Mouse (Mus musculus) adrenal gland, adult 18-20 months (tissue): ENCODE measurements around the gene Eml3. TPM values are rescaled to one million over a fixed set of nuclear protein-coding genes. Genes with fewer than 3 reads are reported as not detected.
"Not testable (repeated sequence)": the region's sequence is repeated elsewhere in the genome, so short reads cannot be mapped to it uniquely, and the experiment has no call there.

Source experiments
- DNase-seq, 2 experiments: peaks; one replicate each; pipeline ENCODE4 v3.0.0; 2021 to 2022; ENCODE audit warnings: low spot score in 2 of 2
- long read RNA-seq, 2 experiments: library from polyadenylated mRNA; stranded (forward); transcript quantifications; one replicate each; pipeline ENCODE4 v2.0.0; 2021
- total RNA-seq, 2 experiments: library from RNA; stranded (reverse); gene quantifications; 1 replicate in 1 of 2; 2 replicates in 1 of 2; pipeline ENCODE4 v1.2.3; 2021

The Eml3 gene
- total RNA-seq, result 10 to 100 TPM; 41.5 to 59.5 TPM
- long read RNA-seq, experiment 1, transcript Eml3-201 (22 exons, 3,322 nt), result minor isoform, 8 of 41 reads
- long read RNA-seq, experiment 1, transcript Eml3-202 (22 exons, 2,978 nt), result major isoform, 14 of 41 reads
- long read RNA-seq, experiment 1, partial matches to known transcripts, result 4 of 41 reads
- long read RNA-seq, experiment 1, other reads (novel, unspliced or antisense), result 15 of 41 reads
- long read RNA-seq, experiment 2, transcript Eml3-201 (22 exons, 3,322 nt), result major isoform, 51 of 149 reads
- long read RNA-seq, experiment 2, transcript Eml3-202 (22 exons, 2,978 nt), result minor isoform, 42 of 149 reads
- long read RNA-seq, experiment 2, partial matches to known transcripts, result 36 of 149 reads
- long read RNA-seq, experiment 2, other reads (novel, unspliced or antisense), result 20 of 149 reads

DNA sequence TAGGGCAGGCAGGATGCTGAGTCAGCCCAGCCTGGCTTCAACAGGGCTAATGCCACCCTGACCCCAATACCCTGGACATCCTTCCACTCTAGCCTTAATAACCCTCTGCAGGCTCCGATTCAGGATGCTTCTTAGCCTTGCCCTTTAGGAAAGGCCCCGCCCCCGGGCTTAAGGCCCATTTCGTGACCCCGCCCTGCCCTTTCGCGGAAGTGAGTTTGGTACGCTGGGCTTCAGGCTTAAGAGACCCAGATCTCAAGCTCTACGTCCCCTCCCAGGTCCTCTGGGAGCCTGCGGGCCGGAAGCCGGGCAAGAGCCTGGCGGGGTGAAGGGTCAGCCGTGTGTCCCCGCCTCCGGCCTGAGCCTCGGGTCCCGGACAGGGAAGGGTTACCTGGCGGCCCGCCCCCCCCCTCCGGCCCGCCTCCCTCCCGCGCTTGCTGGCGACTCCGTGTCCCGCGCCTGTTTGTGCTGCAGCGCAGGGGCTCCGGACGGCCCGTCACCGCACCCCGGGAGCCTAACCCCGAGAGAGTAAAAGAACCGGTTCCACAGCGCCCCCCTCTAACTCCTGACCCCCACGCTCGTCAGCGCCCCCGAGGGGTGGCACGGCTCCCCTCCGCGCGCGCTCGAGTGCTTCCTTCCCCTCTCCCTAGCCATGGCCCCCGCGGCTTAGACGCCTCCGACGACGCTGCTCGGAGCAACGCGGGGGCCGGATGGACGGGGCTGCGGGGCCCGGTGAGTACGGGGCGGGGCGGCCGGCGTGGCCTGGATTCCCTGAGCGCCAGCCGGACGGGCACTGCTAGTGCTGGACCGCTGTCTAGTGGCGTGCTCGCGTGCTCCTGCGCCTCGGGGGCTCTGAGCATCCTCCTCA is at the start of gene Eml3, which contains the start of gene Rom1:
TSS of gene Eml3 (plus strand) at position 329 of the 865 bp plus-strand sequence.
TSS of gene Rom1 (minus strand) at position 133 of the 865 bp plus-strand sequence.
- peak; percentile 90 to 93 for DNase-seq

DNA sequence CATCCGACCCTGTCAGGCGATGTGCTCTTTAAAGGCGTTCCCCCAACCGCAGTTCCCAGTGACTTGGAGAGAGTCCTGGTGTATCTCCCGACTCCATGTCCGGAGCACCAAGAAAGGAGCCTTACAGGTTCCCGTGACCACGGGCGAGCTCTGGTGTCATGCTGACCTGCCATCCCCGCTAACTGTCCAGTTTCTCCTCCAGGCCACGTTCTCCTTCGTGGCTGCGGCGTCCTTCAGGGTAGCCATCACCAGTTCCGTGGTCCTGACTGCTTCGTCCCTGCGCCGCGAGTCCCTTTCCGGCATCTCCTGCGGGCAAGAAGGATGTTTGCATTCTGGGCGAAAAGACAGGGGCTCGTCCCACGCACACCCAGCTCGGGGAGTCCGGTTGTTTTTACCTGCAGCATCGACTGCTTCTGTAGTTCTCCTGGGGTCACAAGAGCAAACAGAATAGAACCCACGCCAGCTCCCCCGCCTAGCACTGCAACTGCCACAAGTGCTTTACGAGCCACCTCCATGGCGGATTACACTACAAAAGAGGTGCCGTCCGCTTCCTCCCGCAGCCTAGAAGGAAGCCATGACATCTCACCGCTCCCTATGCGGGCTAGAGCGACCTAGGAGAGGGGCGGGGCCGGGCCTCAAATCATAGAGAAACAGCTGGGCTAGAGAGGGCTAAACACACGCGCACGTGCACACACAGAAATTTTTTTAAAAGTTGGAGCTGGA is 48.9 kb upstream of the Eml3 start, which contains the start of gene Uqcc3:
TSS of gene Uqcc3 (minus strand) at position 613 of the 723 bp plus-strand sequence.
- peak; percentile 83 to 85 for DNase-seq

DNA sequence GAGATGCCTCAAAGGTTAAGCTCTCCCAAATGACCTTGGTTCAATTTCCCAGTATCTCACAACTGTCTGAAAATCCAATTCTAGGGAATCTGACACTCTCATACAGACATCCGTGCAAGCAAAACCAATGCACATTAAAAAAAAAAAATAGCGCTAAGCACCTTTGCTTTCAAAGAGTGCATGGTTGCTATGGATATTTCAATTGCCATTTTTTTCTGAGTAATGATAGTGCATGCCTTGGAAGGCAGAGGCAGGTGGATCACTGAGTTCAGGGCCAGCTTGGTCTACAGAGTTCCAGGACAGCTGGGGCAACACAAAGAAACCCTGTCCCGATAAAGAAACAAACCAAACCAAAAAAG is 48.3 kb upstream of the Eml3 start:
- DNase-seq, result no peak

GRCm38 (mm10) chr19:8883616-8884015 is 45.7 kb upstream of the Eml3 start, which contains the start of the genes Lbhd1 and Gm49403:
Gene Lbhd1 (plus strand): TSS chr19:8883732.
Gene Gm49403 (plus strand): TSS chr19:8883930.
- DNase-seq, result no peak

DNA sequence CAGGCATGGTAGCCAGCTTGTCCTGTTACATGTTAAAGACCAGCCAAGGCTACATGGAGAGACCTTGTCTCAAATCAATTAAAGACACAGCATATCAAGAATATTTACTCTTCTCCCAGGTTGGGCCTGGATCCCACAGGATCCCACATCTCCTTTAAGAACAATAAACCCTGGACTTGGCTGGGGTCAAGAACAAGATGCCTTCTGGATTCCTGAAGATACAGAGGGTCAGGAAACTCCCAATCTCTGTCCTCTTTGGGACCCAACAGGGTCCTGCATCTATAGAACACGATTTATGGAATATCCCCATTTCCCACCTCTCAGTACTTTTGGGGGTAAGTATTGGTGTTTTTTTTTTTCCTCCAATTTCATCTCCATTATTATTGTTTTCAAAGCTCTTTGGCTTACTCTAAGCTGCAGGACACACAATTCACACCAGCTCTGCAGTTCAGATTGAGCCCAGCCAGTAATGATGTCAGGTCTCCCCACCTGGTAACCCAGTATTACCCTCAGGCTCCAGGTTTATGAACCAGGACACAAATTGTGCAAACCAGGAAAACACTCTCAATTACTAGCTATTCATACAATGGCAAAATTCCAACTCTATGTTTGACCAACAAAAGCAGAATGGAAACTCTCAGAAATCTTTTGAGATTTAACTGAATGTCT is 42.3 kb upstream of the Eml3 start:
- DNase-seq, result no peak

- DNase-seq, result no peak
Observed at GRCm38 (mm10) chr19:8887585-8888463, 41.5 kb upstream of the Eml3 start.

DNA sequence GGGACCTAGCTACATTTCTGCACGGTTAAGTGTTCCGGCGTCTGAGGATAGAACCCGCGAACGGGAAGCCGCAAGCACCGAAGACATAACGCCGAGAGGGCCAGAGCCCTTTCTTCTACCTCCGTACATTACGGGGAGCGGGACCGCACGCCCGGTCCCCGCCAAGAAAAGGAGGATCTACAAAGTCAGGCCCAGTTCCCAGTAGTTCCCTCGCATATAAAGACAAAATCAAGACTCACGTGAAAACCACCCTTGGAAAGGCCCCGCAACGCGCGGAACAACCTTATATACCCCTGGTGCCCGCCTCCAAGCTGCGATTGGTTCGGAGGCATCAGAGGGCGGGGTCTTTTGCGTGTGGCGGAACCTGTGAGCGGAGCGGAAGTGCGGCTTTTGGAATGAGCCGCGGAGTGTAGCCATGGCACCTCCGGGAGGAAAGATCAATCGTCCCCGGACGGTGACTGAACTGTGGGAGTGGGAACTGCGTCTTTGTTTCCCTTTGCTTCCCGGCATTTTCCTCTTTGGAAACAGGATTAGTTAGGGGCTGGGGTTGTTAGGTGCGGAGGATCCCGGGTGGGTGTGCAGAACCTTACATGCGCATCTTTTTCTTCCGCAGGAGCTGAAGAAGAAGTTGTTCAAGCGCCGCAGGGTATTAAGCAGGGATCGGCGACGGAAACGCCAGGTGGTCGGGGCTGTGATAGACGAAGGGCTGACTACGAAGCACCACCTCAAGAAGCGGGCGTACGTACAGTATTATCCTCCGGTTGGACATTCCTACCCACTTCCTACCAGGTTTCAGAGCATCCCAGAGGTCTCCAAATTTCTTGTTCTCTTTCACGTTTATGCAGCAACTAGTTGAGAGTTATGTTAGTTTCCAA is 40.6 kb upstream of the Eml3 start, which contains the start of the genes 1810009A15Rik and Gm49416:
TSS of gene 1810009A15Rik (plus strand) at position 343 of the 875 bp plus-strand sequence.
TSS of gene Gm49416 (plus strand) at position 416 of the 875 bp plus-strand sequence.
- peak; percentile 89 to 92 for DNase-seq

- DNase-seq, result peak; percentile 82 to 83
Observed at GRCm38 (mm10) chr19:8892829-8893766, 36.3 kb upstream of the Eml3 start, which contains the start of gene Ints5. Gene Ints5 (plus strand): TSS chr19:8893005.

DNA sequence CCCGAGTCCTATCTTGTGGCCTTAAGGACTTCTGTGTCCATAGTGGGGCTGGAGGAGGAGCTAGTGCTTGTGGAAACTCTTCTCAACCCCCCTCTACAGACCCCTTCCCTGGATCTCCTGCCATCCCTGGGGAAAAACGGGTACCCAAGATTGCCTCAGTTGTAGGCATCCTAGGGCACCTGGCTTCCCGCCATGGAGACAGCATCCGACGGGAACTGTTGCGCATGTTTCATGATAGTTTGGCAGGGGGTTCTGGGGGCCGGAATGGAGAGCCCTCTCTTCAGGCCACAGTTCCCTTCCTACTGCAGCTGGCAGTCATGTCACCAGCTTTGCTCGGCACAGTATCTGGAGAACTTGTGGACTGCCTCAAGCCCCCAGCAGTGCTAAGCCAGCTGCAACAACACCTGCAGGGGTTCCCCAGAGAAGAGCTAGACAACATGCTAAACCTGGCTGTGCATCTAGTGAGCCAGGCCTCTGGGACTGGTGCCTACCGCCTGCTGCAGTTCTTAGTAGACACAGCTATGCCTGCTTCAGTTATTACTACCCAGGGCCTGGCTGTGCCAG is 33.9 kb upstream of the Eml3 start:
- no peak for DNase-seq

GRCm38 (mm10) chr19:8896231-8896630 is 33.1 kb upstream of the Eml3 start:
- not testable (repeated sequence) for DNase-seq

DNA sequence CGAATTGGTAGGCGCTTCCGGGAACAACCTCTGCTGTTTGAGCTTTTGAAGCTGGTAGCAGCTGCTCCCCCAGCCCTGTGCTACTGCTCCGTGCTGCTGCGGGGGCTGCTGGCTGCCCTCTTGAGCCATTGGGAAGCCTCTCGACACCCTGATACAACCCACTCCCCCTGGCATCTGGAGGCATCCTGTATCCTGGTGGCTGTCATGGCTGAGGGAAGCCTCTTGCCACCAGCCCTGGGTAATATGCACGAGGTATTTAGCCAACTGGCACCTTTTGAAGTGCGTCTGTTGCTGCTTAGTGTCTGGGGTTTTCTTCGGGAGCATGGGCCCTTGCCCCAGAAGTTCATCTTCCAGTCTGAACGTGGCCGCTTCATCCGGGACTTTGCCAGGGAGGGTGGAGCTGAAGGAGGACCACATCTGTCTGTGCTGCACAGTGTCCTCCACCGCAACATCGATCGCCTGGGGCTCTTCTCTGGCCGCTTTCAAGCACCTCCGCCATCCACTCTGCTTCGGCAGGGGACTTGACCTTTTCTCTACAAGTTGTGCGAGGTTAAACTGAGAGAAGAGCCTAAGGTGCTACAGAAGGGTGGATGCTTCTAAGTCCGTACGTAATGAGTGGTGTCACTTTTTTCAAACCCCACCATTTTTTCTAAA is 32.0 kb upstream of the Eml3 start:
- peak in 1 of 2 experiments; percentile 45 for DNase-seq

DNA sequence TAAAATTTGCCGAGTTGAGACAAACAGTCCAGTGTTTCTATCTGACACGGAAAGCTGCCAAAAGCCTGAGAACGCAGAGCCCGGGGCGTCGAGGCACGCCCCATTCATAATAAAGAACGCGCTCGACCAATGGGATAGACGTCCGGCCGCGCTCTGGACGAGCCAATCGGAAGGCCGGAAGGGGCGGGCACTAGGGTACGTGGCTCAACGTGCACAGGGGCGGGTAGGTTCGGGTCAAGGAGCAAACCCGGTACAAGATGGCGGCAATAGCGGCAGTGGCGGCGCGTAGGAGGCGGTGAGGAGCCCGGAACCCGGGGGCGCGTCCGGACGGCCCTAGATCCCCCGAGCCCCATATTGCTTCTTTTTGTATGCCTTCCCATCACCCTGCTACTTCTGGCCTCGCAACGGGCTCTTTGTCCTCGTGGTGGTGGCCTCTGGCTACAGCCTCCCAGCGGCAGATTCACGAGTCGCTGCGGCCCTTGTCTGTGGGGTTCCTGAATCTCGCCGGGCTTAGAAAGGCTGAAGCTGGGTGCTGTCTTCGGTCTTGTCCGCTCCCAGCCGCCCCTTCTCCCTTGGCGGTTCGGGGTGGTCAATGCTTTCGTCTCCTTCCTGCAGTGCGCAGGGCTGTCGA is 31.4 kb upstream of the Eml3 start, which contains the start of gene Ganab:
TSS of gene Ganab (plus strand) at position 207 of the 631 bp plus-strand sequence.
- peak; percentile 89 to 92 for DNase-seq

DNA sequence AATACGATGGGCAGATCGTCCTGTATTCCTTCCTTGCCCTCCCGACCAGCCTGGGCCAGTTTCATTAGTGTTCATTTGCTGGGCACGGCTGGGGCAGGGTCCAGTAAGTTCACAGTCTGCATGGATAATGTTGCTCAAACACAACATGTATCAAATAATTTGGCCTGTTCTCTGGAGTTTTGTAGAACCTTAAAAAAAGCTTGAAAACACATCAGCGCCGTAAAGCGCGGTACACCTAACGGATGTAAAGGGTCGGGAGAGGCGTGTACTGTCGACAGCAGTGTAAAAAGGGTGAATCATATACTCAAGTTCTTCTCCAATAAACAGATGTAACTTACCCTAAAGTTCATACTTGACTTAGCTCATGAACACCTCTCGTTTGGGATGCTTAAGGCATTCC is 30.8 kb upstream of the Eml3 start:
- no peak for DNase-seq

- DNase-seq, result no peak
Observed at GRCm38 (mm10) chr19:8899079-8899478, 30.3 kb upstream of the Eml3 start.

DNA sequence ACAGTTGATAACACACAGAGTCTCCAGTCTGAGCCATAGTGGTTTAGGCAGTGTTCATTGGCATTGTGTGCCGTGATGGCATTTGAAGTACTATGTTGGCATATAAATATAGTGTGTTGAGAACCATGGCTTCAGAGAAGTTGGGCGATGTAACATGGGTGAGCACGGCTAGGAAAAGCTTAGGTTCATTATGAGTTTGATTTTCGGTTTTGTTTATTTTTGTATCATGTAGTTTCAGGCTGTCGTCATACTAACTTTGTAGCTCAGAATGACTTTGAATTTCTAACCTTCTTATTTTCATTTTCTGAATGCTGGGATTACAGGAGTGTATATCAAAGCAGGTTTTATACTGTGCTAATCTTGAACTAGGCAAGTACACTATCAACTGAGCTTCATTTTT is 25.9 kb upstream of the Eml3 start:
- DNase-seq, result no peak

DNA sequence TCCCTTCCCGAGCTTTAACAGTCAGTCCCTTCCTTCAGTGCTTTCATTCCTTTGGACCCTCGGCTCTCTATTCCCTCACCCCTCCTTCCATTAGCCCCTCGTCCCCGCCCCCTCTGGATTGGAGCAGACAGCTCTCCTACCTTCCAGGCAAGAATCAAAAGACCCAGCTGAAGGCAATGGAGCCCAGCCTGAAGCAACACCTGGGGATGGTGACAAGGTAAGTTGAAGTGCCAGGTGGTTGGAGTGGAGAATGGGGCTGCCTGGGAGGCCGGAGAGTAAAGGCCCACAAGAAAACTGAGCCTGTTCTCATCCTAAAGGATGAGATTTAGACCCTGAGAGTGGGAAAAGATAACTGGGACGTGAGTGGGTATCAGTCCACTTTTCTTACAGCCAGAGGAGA is 20.8 kb upstream of the Eml3 start:
- DNase-seq, result no peak
